Mouse (Mus musculus): Measurements from ENCODE around the gene Cysrt1.

DNA sequence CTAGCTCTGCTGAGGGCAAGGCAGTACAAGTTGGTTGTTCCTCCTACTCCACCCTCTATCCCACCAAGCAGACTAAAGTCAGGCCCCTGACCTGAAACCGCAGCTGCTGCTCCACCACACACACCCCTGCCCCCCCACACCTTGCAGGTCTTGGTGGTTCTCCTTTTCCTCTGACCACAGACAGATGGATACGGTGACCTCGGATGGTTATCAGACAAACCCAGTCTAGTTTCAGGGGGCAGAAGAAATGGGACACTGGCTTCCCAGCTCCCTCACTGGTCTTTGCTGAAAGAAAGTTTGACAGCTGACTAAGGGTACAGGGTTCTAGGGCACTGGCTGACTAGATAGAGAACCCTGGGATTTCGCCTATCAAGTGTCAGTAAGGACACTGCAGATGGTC is 8.8 kb downstream of the Cysrt1 start:
- no peak for TF ChIP-seq POLR2A (IDR thresholded peaks at IDR 0.05; ENCODE audit: insufficient read depth, low read depth, low read length)
- no peak for TF ChIP-seq CTCF (IDR thresholded peaks at IDR 0.05; ENCODE audit: insufficient read depth, low read depth, low read length)
